Mouse (Mus musculus): ENCODE measurements around the gene Itk. TPM values are rescaled to one million over a fixed set of nuclear protein-coding genes. Genes with fewer than 3 reads are reported as not detected.

Itk gene
- polyA plus RNA-seq, 2 experiments, result 0.07 TPM; not detected in 1

DNA sequence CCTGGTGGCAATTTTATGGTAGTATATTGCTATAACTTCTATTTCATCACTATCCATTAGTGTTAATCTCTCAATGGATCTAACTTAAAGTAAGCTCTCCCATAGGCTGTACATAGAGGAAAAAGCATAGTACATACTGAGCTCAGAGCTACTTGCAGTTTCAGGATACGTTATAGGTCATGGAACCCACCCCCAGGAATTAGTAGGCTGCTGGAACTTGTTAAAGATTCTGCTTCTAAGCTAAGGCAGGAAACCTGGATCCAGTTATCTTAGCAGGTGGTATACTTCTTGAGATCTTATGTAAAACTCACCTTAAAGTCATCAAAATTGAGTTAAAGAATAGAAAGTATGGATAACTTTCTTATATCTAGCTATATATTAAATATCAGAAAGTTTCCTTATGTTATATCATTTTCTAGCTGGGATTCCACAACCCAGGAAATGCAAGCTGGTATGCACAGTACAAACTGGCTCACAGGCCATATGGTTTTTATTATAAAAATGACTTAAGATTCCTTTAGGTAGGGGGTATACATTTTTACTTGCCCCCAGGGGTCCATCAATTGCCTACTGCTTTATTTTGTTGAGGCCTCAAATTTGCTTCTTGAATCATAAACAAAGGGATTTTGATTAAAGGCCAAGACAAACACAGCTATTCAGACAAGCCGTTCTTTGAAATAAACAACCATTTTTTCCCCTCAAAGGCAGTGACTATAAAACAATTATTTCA lies 39.5 kb downstream of the Itk start:
- TF ChIP-seq EP300 (IDR thresholded peaks at IDR 0.05; ENCODE audit: low read depth) (no peak), CTCF (IDR thresholded peaks at IDR 0.05; ENCODE audit: low read depth) (no peak)
- H3K4me1 ChIP-seq (replicated peaks; ENCODE audit: control insufficient read depth in 2 of 2, insufficient read depth in 2 of 2, low read length in 1 of 2), result no peaks in the 10 kb centered on the region
- H3K9ac ChIP-seq (replicated peaks), result no peak overlapping the region
- no peak for ATAC-seq (ENCODE audit: insufficient read depth)
- no peaks in the 10 kb centered on the region for H3K36me3 ChIP-seq (replicated peaks; ENCODE audit: control insufficient read depth, insufficient read depth, low read depth)
- no peak for DNase-seq (ENCODE audit: low read depth in 3 of 3, low spot score in 3 of 3)
- 44% methylated on average over 2 of the region's 2 CpGs for WGBS (ENCODE audit: insufficient replicate concordance)
- H3K4me2 ChIP-seq (ENCODE audit: low read depth), result no peak overlapping the region
- H3K9me3 ChIP-seq (ENCODE audit: control insufficient read depth, low read length), result no peaks in the 10 kb centered on the region
- no peaks in the 10 kb centered on the region for H3K27me3 ChIP-seq (ENCODE audit: control insufficient read depth, insufficient read depth, low read length)
- no peak overlapping the region for H3K27ac ChIP-seq
- no peak overlapping the region for H3K4me3 ChIP-seq (ENCODE audit: insufficient read depth in 1 of 2, low read depth in 2 of 2, low read length in 2 of 2)

DNA sequence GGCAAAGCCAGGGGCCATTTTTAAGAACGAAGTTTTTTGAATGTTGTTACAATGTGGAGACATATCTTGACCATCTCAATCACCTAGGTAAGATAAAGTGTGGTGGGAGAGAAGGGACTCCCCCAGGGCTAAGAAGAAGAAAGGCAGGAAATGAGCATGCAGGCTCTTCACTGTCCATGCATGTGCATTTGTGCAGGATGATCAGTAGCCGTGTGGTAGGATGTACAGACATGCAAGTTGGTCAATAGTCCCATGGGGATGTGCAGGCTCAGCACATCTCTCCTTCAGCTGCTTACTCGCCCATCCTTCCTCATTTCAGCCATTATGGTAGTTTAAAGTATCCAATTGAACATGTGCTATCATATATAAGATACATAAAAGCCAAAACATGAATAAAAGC lies 40.9 kb downstream of the Itk start:
- H3K4me2 ChIP-seq (ENCODE audit: low read depth), result no peak overlapping the region
- DNase-seq (ENCODE audit: low read depth in 3 of 3, low spot score in 3 of 3) (no peak), ATAC-seq (ENCODE audit: insufficient read depth) (no peak)
- peaks cover 0 to 6% of the 10 kb centered on the region in 2 experiments; a peak in 2 of 4 replicates for H3K4me1 ChIP-seq (replicated peaks; ENCODE audit: control insufficient read depth in 2 of 2, insufficient read depth in 2 of 2, low read length in 1 of 2)
- H3K9ac ChIP-seq (replicated peaks), result no peak overlapping the region
- no peaks in the 10 kb centered on the region for H3K36me3 ChIP-seq (replicated peaks; ENCODE audit: control insufficient read depth, insufficient read depth, low read depth)
- 42% methylated on average over 3 of the region's 3 CpGs for WGBS (ENCODE audit: insufficient replicate concordance)
- H3K27ac ChIP-seq, result no peak overlapping the region
- no peaks in the 10 kb centered on the region for H3K27me3 ChIP-seq (ENCODE audit: control insufficient read depth, insufficient read depth, low read length)
- no peak overlapping the region for H3K4me3 ChIP-seq (ENCODE audit: insufficient read depth in 1 of 2, low read depth in 2 of 2, low read length in 2 of 2)
- TF ChIP-seq EP300 (IDR thresholded peaks at IDR 0.05; ENCODE audit: low read depth), result no peak
- no peak for TF ChIP-seq CTCF (IDR thresholded peaks at IDR 0.05; ENCODE audit: low read depth)
- no peaks in the 10 kb centered on the region for H3K9me3 ChIP-seq (ENCODE audit: control insufficient read depth, low read length)

DNA sequence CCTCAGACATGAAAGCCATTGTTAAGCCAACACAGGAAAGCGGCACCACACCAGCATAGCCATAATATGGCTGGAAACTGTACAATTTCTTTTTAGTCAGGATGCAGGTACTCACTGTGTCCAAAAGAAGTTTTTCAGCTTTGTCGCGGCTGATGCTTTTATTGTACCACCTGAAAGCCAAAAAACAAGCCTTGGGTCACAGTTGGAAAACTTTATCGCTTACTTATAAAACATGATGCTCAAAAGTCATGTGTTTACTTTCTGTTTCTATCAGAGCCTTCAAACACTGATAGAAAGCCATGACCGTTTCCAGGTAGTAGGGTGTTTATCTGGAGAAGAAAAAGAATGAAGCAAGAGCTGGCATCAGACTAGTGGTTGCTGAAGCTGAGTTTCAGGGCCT lies 41.6 kb downstream of the Itk start:
- Histone ChIP-seq H3K4me2 (ENCODE audit: low read depth) (no peak overlapping the region), H3K36me3 (replicated peaks; ENCODE audit: control insufficient read depth, insufficient read depth, low read depth) (no peaks in the 10 kb centered on the region), H3K27me3 (ENCODE audit: control insufficient read depth, insufficient read depth, low read length) (no peaks in the 10 kb centered on the region), H3K9me3 (ENCODE audit: control insufficient read depth, low read length) (no peaks in the 10 kb centered on the region), H3K27ac (no peak overlapping the region), H3K9ac (replicated peaks) (no peak overlapping the region), H3K4me3 (ENCODE audit: insufficient read depth in 1 of 2, low read depth in 2 of 2, low read length in 2 of 2) (no peak overlapping the region), H3K4me1 (replicated peaks; ENCODE audit: control insufficient read depth in 2 of 2, insufficient read depth in 2 of 2, low read length in 1 of 2) (peaks cover 0 to 6% of the 10 kb centered on the region in 2 experiments; a peak in 2 of 4 replicates)
- 69% methylated on average over 5 of the region's 5 CpGs for WGBS (ENCODE audit: insufficient replicate concordance)
- ATAC-seq (ENCODE audit: insufficient read depth), result no peak
- no peak for DNase-seq (ENCODE audit: low read depth in 3 of 3, low spot score in 3 of 3)
- TF ChIP-seq EP300 (IDR thresholded peaks at IDR 0.05; ENCODE audit: low read depth) (no peak), CTCF (IDR thresholded peaks at IDR 0.05; ENCODE audit: low read depth) (no peak)

DNA sequence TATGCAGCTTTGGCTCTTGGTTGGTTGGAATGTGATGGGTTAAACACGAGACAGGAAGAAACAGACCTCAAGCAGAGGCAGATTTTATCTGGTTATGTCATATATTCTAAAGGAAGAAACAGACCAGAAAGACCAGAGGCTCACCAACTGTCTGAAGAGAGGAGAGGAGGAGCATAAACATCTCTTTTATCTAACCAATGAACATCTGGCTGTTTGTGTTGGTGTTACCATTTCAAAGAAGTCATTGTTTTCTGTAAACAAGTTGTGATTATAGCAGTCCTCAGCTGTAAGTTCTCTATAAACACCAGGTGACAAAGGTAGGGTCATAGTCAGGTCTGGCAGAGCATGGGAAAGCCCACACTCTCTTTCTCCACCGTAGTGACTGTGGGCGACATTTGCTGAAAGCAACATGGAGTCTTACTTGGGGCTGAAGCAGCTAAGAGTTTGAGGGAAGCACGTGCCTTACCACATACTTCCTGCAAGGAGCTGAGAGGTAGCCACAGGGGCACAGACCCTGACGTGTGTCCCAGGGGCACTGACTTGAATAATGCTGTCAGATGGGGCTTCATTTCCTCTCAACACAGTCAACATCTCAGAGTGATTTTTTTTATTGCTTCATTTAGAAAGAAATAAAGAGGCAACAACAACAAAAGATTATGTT lies 45.3 kb downstream of the Itk start:
- DNase-seq (ENCODE audit: low read depth in 3 of 3, low spot score in 3 of 3) (no peak), ATAC-seq (ENCODE audit: insufficient read depth) (no peak)
- no peak for TF ChIP-seq EP300 (IDR thresholded peaks at IDR 0.05; ENCODE audit: low read depth)
- no peak for TF ChIP-seq CTCF (IDR thresholded peaks at IDR 0.05; ENCODE audit: low read depth)
- no peaks in the 10 kb centered on the region for H3K36me3 ChIP-seq (replicated peaks; ENCODE audit: control insufficient read depth, insufficient read depth, low read depth)
- H3K4me3 ChIP-seq (ENCODE audit: insufficient read depth in 1 of 2, low read depth in 2 of 2, low read length in 2 of 2), result no peak overlapping the region
- 11% methylated on average over 5 of the region's 5 CpGs for WGBS (ENCODE audit: insufficient replicate concordance)
- H3K4me1 ChIP-seq (replicated peaks; ENCODE audit: control insufficient read depth in 2 of 2, insufficient read depth in 2 of 2, low read length in 1 of 2), result peaks cover 0 to 6% of the 10 kb centered on the region in 2 experiments; a peak in 2 of 4 replicates
- H3K27ac ChIP-seq, result no peak overlapping the region
- no peaks in the 10 kb centered on the region for H3K9me3 ChIP-seq (ENCODE audit: control insufficient read depth, low read length)
- H3K4me2 ChIP-seq (ENCODE audit: low read depth), result no peak overlapping the region
- no peak overlapping the region for H3K9ac ChIP-seq (replicated peaks)
- H3K27me3 ChIP-seq (ENCODE audit: control insufficient read depth, insufficient read depth, low read length), result no peaks in the 10 kb centered on the region

DNA sequence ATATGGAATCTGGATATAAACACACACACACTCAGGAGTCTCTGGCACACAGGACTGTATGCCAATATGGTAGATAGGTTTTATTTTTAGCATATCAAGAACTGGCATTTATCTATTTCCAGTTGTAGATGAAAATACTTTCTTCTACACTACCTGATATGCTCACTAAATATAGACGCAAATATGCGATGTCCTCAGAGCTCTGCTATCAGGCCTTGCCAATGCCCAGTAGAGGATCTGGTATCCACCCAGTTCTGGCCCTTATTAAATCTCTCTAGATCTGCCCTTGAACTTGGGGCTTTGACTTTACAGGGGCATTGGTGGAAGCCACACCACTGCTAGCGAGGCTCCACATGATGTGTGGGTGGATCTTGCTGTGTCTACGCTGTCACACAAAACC lies 47.4 kb downstream of the Itk start:
- H3K9ac ChIP-seq (replicated peaks), result no peak overlapping the region
- no peak overlapping the region for H3K27ac ChIP-seq
- no peak for DNase-seq (ENCODE audit: low read depth in 3 of 3, low spot score in 3 of 3)
- H3K4me3 ChIP-seq (ENCODE audit: insufficient read depth in 1 of 2, low read depth in 2 of 2, low read length in 2 of 2), result no peak overlapping the region
- H3K4me2 ChIP-seq (ENCODE audit: low read depth), result no peak overlapping the region
- H3K36me3 ChIP-seq (replicated peaks; ENCODE audit: control insufficient read depth, insufficient read depth, low read depth), result no peaks in the 10 kb centered on the region
- H3K27me3 ChIP-seq (ENCODE audit: control insufficient read depth, insufficient read depth, low read length), result no peaks in the 10 kb centered on the region
- WGBS (ENCODE audit: insufficient replicate concordance), result 54% methylated on average over 4 of the region's 4 CpGs
- no peaks in the 10 kb centered on the region for H3K9me3 ChIP-seq (ENCODE audit: control insufficient read depth, low read length)
- ATAC-seq (ENCODE audit: insufficient read depth), result no peak
- peaks cover 0 to 6% of the 10 kb centered on the region in 2 experiments; a peak in 2 of 4 replicates for H3K4me1 ChIP-seq (replicated peaks; ENCODE audit: control insufficient read depth in 2 of 2, insufficient read depth in 2 of 2, low read length in 1 of 2)
- TF ChIP-seq CTCF (IDR thresholded peaks at IDR 0.05; ENCODE audit: low read depth) (no peak), EP300 (IDR thresholded peaks at IDR 0.05; ENCODE audit: low read depth) (no peak)
